Mouse (Mus musculus) small intestine, adult 2 months (tissue): Measurements from ENCODE around the gene Gpsm3.

ENCODE experiments used
- CTCF ChIP-seq: fragments of 200-500 bp; IDR thresholded peaks from 2 replicates; pipeline ENCODE4 v1.5.1; 2012; ENCODE audit warnings: low read depth, mild to moderate bottlenecking, control low read depth, inconsistent platforms, low read length, moderate library complexity, mixed read lengths; ENCODE audit not compliant: insufficient replicate concordance, insufficient read length; ENCODE audit errors: extremely low read depth
- POLR2A ChIP-seq: fragments of 200-500 bp; IDR thresholded peaks from 2 replicates; pipeline ENCODE4 v1.6.1; 2012; ENCODE audit warnings: low read depth, mild to moderate bottlenecking, control low read depth, inconsistent platforms, low read length, moderate library complexity

GRCm38 (mm10) chr17:34583397-34583796 lies 6.2 kb upstream of the Gpsm3 start:
- no peak for TF ChIP-seq POLR2A
- no peak for TF ChIP-seq CTCF
